Mouse (Mus musculus) Patski (cell line): ENCODE data around the gene Dennd4b. TPM values are rescaled to one million over a fixed set of nuclear protein-coding genes. Genes with fewer than 3 reads are reported as not detected.

Experiments used
- ATAC-seq: fragments of 100-300 bp; one replicate; pipeline ENCODE4 v1.8.0; 2021
- CTCF ChIA-PET: fragments of 350-600 bp; sonication (Branson Sonifier 250); formaldehyde crosslinking; loops from one replicate; lab custom pipeline; 2022; ENCODE audit warnings: inconsistent platforms; lab: Charles Lee
- POLR2A ChIA-PET: fragments of 350-600 bp; sonication (Branson Sonifier 250); formaldehyde crosslinking; loops from one replicate; lab custom pipeline; 2022; ENCODE audit warnings: antibody characterized with exemption, inconsistent platforms; lab: Charles Lee
- DNase-seq: peaks from one replicate; pipeline ENCODE4 v3.0.0-alpha.2; 2011; ENCODE audit warnings: low read depth, low spot score
- H3K27me3 ChIP-seq: fragments of 371-371 bp; one replicate; pipeline ENCODE4 v1.5.1; 2021
- CTCF ChIP-seq: fragments of 100-300 bp; IDR thresholded peaks from one replicate; pipeline ENCODE4 v1.5.1; 2021
- in situ Hi-C: fragments of 300-500 bp; cut with MboI; formaldehyde crosslinking; loops from 3 replicates; pipeline ENCODE4 v1.11.1; 2018; ENCODE audit warnings: low pct_unique_long_range_greater_than_20kb, mixed read lengths
- polyA plus RNA-seq: library from polyadenylated mRNA; unstranded; gene quantifications from one replicate; pipeline ENCODE4 v1.2.3, GENCODE M21; 2021

The Dennd4b gene
- polyA plus RNA-seq, 1 experiment from 2014 or later = 14.1 TPM

GRCm38 (mm10) chr3:90322289-90322688, 57.3 kb downstream of the Dennd4b start:
- TF ChIP-seq CTCF = no peak
- in situ Hi-C loops = no loop called here
- no peak for DNase-seq
- no peak for ATAC-seq
- no peaks in the 10 kb centered on the region for H3K27me3 ChIP-seq
- POLR2A ChIA-PET = interaction anchor here (0.7 kb wide), 1 partner anchor 15 kb away, joined by 3 read pairs; no protein-coding TSS in a partner anchor
- CTCF ChIA-PET = no interaction called here

GRCm38 (mm10) chr3:90323119-90323518, 58.1 kb downstream of the Dennd4b start:
- DNase-seq = no peak
- TF ChIP-seq CTCF = no peak
- H3K27me3 ChIP-seq = no peaks in the 10 kb centered on the region
- POLR2A ChIA-PET = no interaction called here
- in situ Hi-C loops = no loop called here
- ATAC-seq = no peak
- CTCF ChIA-PET = interaction anchor here (1.0 to 1.3 kb wide), 3 partner anchors 10 to 68 kb away, joined by 3 to 4 read pairs (median 3); no protein-coding TSS in a partner anchor

Other genes starting within 250 kb of the Dennd4b start
- gene 4933434E20Rik, start 213.5 kb upstream of the Dennd4b start, polyA plus RNA-seq = 182 TPM
- 232 TPM for gene Ubap2l, start 212.6 kb upstream of the Dennd4b start, polyA plus RNA-seq
- 501 TPM for gene Tpm3, start 192.5 kb upstream of the Dennd4b start, polyA plus RNA-seq
- 0.46 TPM for gene Nup210l, start 161.1 kb upstream of the Dennd4b start, polyA plus RNA-seq
- 2,084 TPM for gene Rps27, start 51.5 kb upstream of the Dennd4b start, polyA plus RNA-seq
- 66.8 TPM for gene Rab13, start 51.5 kb upstream of the Dennd4b start, polyA plus RNA-seq
- gene Jtb, start 33.6 kb upstream of the Dennd4b start, polyA plus RNA-seq = 108 TPM
- 1.1 TPM for gene Creb3l4, start 21.7 kb upstream of the Dennd4b start, polyA plus RNA-seq
- gene Slc39a1, start 17.0 kb upstream of the Dennd4b start, polyA plus RNA-seq = 243 TPM
- 77.0 TPM for gene Crtc2, start 11.0 kb upstream of the Dennd4b start, polyA plus RNA-seq
- 40.8 TPM for gene Gatad2b, start 28.0 kb downstream of the Dennd4b start, polyA plus RNA-seq
- gene Slc27a3, start 124.8 kb downstream of the Dennd4b start, polyA plus RNA-seq = 2.9 TPM
- 77.8 TPM for gene Ints3, start 168.4 kb downstream of the Dennd4b start, polyA plus RNA-seq
- gene Npr1, start 200.7 kb downstream of the Dennd4b start, polyA plus RNA-seq = 5.3 TPM
- gene Ilf2, start 210.9 kb downstream of the Dennd4b start, polyA plus RNA-seq = 129 TPM
- 104 TPM for gene Snapin, start 225.8 kb downstream of the Dennd4b start, polyA plus RNA-seq
- gene Chtop, start 244.3 kb downstream of the Dennd4b start, polyA plus RNA-seq = 145 TPM
- gene S100a1, start 249.2 kb downstream of the Dennd4b start, polyA plus RNA-seq = 190 TPM
- gene S100a13, start 249.2 kb downstream of the Dennd4b start, polyA plus RNA-seq = 54.3 TPM